Comparison of ENCODE assay signal across 24 mouse cellular contexts in the genomic region with DNA sequence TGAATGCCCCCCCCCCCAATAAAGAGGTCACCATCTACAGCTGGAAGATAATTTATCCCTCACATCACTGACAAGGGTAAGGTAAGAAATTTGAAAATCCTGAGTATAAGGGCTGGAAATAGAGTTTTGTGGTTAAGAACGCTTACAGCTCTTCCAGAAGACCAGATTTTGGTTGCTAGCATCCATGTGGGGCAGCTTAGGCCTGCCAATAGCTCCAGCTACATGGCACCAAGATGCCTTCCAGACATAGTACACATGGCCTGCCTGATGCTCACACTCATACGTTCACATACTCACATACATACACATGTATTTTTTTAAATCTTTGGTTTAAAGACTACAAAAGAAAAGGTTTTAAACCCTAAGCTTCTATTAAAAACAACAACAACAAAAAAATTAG.
A peak's percentile ranks its signal among the peaks of the same experiment; 100 is the strongest.
DNase-seq lines count a peak whose midpoint lies in the region; ATAC-seq lines count a peak whose summit lies in the region.
"Had no signal": no experiment of that assay in that cellular context is flagged by ENCODE, and none has a peak within 500 bp of the region (broad histone marks: within the 10 kb centered on the region; RNA-seq: fewer than 3 reads in every experiment).

No protein-coding gene starts in this region.

- H3K27me3 ChIP-seq in forebrain, embryonic 12.5 days: no peaks in the 10 kb centered on the region
- peaks cover 47% of the 10 kb centered on the region for H3K27me3 ChIP-seq in forebrain, embryonic 10.5 days (ENCODE audit: poor library complexity, severe bottlenecking)
- peaks cover 14% of the 10 kb centered on the region for H3K27me3 ChIP-seq in limb, embryonic 12.5 days
- H3K27me3 ChIP-seq in limb, embryonic 10.5 days (ENCODE audit: low read depth, poor library complexity, severe bottlenecking): no peaks in the 10 kb centered on the region
- H3K27me3 ChIP-seq in embryonic facial prominence, embryonic 13.5 days: no peaks in the 10 kb centered on the region
- no peaks in the 10 kb centered on the region for H3K27me3 ChIP-seq in hindbrain, embryonic 15.5 days
- H3K27me3 ChIP-seq in kidney, embryonic 15.5 days: no peaks in the 10 kb centered on the region
- H3K27me3 ChIP-seq: embryonic facial prominence, embryonic 15.5 days; heart, embryonic 12.5 days; lung, embryonic 15.5 days; midbrain, embryonic 15.5 days had no signal

- no peak for ATAC-seq in forebrain, embryonic 12.5 days (ENCODE audit: low FRiP score)
- no peak for ATAC-seq in limb, embryonic 12.5 days (ENCODE audit: insufficient number of reproducible peaks, insufficient read depth, low FRiP score, low TSS enrichment, low read depth)
- ATAC-seq in embryonic facial prominence, embryonic 13.5 days (ENCODE audit: insufficient number of reproducible peaks, insufficient read depth, low FRiP score, low TSS enrichment, low read depth): no peak
- no peak for ATAC-seq in hindbrain, embryonic 15.5 days (ENCODE audit: low FRiP score, low read depth)
- no peak for ATAC-seq in kidney, embryonic 15.5 days (replicated peaks; ENCODE audit: low FRiP score)
- ATAC-seq: inflammation-experienced regulatory T-cells, adult 6 months had no signal

- peaks cover 45% of the 10 kb centered on the region for H3K4me1 ChIP-seq in forebrain, embryonic 12.5 days
- peaks cover 51% of the 10 kb centered on the region for H3K4me1 ChIP-seq in forebrain, embryonic 10.5 days
- H3K4me1 ChIP-seq in limb, embryonic 12.5 days (replicated peaks): peaks cover 50% of the 10 kb centered on the region
- H3K4me1 ChIP-seq in limb, embryonic 10.5 days: peaks cover 52% of the 10 kb centered on the region
- H3K4me1 ChIP-seq in embryonic facial prominence, embryonic 13.5 days: peaks cover 51% of the 10 kb centered on the region
- H3K4me1 ChIP-seq in hindbrain, embryonic 15.5 days (replicated peaks): peaks cover 47% of the 10 kb centered on the region
- peaks cover 45% of the 10 kb centered on the region for H3K4me1 ChIP-seq in kidney, embryonic 15.5 days

- 0 out of 2 replicates have a peak overlapping the region, but pooled peaks have one; percentile 19 for H3K27ac ChIP-seq in forebrain, embryonic 12.5 days
- H3K27ac ChIP-seq in forebrain, embryonic 10.5 days: no peak overlapping the region
- no peak overlapping the region for H3K27ac ChIP-seq in limb, embryonic 12.5 days
- no peak overlapping the region for H3K27ac ChIP-seq in limb, embryonic 10.5 days
- peak overlapping the region; percentile 79; the same call in 1 of the 2 replicates for H3K27ac ChIP-seq in embryonic facial prominence, embryonic 13.5 days
- H3K27ac ChIP-seq in hindbrain, embryonic 15.5 days (replicated peaks): 0 out of 2 replicates have a peak overlapping the region, but pooled peaks have one; percentile 27
- no peak overlapping the region for H3K27ac ChIP-seq in kidney, embryonic 15.5 days
- H3K27ac ChIP-seq: limb, embryonic 13.5 days; liver, embryonic 14.5 days; lung, embryonic 15.5 days had no signal

- H3K4me2 ChIP-seq in forebrain, embryonic 12.5 days: no peak overlapping the region
- peak overlapping the region; percentile 46; the same call in 1 of the 2 replicates for H3K4me2 ChIP-seq in limb, embryonic 12.5 days
- no peak overlapping the region for H3K4me2 ChIP-seq in embryonic facial prominence, embryonic 13.5 days
- no peak overlapping the region for H3K4me2 ChIP-seq in hindbrain, embryonic 15.5 days
- H3K4me2 ChIP-seq in kidney, embryonic 15.5 days: no peak overlapping the region
- H3K4me2 ChIP-seq: heart, embryonic 12.5 days had no signal

- no peaks in the 10 kb centered on the region for H3K9me3 ChIP-seq in forebrain, embryonic 12.5 days
- H3K9me3 ChIP-seq in forebrain, embryonic 10.5 days: no peaks in the 10 kb centered on the region; the same call in 1 of the 2 replicates
- H3K9me3 ChIP-seq in limb, embryonic 12.5 days: no peaks in the 10 kb centered on the region
- no peaks in the 10 kb centered on the region for H3K9me3 ChIP-seq in limb, embryonic 10.5 days (replicated peaks)
- H3K9me3 ChIP-seq in embryonic facial prominence, embryonic 13.5 days: no peaks in the 10 kb centered on the region
- no peaks in the 10 kb centered on the region for H3K9me3 ChIP-seq in hindbrain, embryonic 15.5 days
- no peaks in the 10 kb centered on the region for H3K9me3 ChIP-seq in kidney, embryonic 15.5 days (replicated peaks)
- H3K9me3 ChIP-seq: embryonic facial prominence, embryonic 15.5 days; heart, embryonic 12.5 days; limb, embryonic 13.5 days; lung, embryonic 15.5 days; midbrain, embryonic 15.5 days had no signal

- DNase-seq in forebrain, embryonic 10.5 days (ENCODE audit: extremely low spot score, low spot score): no peak
- DNase-seq in limb, embryonic 10.5 days (ENCODE audit: low spot score): no peak
- DNase-seq in adrenal gland, adult 8-10 months: no peak
- DNase-seq: adrenal gland, postnatal 36 days; cerebellum, adult 8-10 months; gastrocnemius, adult 2 months; heart, postnatal 14 days; kidney, adult 2 months; kidney, postnatal 36 days; lung, postnatal 4 days; thymus, postnatal 25 days had no signal

- 91% methylated on average over 2 of the region's 2 CpGs for WGBS in forebrain, embryonic 12.5 days
- WGBS in forebrain, embryonic 10.5 days: 92% methylated on average over 2 of the region's 2 CpGs
- whole genome bisulfite sequencing in limb, embryonic 12.5 days: 79% methylated on average over 2 of the region's 2 CpGs
- WGBS in limb, embryonic 10.5 days: 87% methylated on average over 2 of the region's 2 CpGs
- 43% methylated on average over 2 of the region's 2 CpGs for WGBS in embryonic facial prominence, embryonic 13.5 days
- 83% methylated on average over 2 of the region's 2 CpGs for WGBS in hindbrain, embryonic 15.5 days
- 86% methylated on average over 2 of the region's 2 CpGs for WGBS in kidney, embryonic 15.5 days

- no peak overlapping the region for H3K9ac ChIP-seq in forebrain, embryonic 12.5 days
- H3K9ac ChIP-seq in limb, embryonic 12.5 days (replicated peaks): no peak overlapping the region
- no peak overlapping the region for H3K9ac ChIP-seq in embryonic facial prominence, embryonic 13.5 days
- H3K9ac ChIP-seq in hindbrain, embryonic 15.5 days: no peak overlapping the region
- no peak overlapping the region for H3K9ac ChIP-seq in kidney, embryonic 15.5 days
- H3K9ac ChIP-seq: embryonic facial prominence, embryonic 15.5 days; heart, embryonic 12.5 days; limb, embryonic 13.5 days; liver, embryonic 14.5 days; lung, embryonic 15.5 days; midbrain, embryonic 15.5 days had no signal

- H3K36me3 ChIP-seq in forebrain, embryonic 12.5 days (replicated peaks): no peaks in the 10 kb centered on the region
- H3K36me3 ChIP-seq in forebrain, embryonic 10.5 days (replicated peaks): no peaks in the 10 kb centered on the region
- H3K36me3 ChIP-seq in limb, embryonic 12.5 days: no peaks in the 10 kb centered on the region
- H3K36me3 ChIP-seq in limb, embryonic 10.5 days: no peaks in the 10 kb centered on the region
- no peaks in the 10 kb centered on the region for H3K36me3 ChIP-seq in embryonic facial prominence, embryonic 13.5 days
- H3K36me3 ChIP-seq in hindbrain, embryonic 15.5 days: no peaks in the 10 kb centered on the region
- H3K36me3 ChIP-seq in kidney, embryonic 15.5 days: no peaks in the 10 kb centered on the region
- H3K36me3 ChIP-seq: embryonic facial prominence, embryonic 15.5 days; G1E; heart, embryonic 12.5 days; limb, embryonic 13.5 days; lung, embryonic 15.5 days; midbrain, embryonic 15.5 days had no signal

- no peak overlapping the region for H3K4me3 ChIP-seq in forebrain, embryonic 12.5 days (replicated peaks)
- H3K4me3 ChIP-seq in forebrain, embryonic 10.5 days: no peak overlapping the region
- H3K4me3 ChIP-seq in limb, embryonic 12.5 days (replicated peaks): no peak overlapping the region
- H3K4me3 ChIP-seq in limb, embryonic 10.5 days: no peak overlapping the region
- H3K4me3 ChIP-seq in embryonic facial prominence, embryonic 13.5 days: no peak overlapping the region
- H3K4me3 ChIP-seq in hindbrain, embryonic 15.5 days: no peak overlapping the region
- H3K4me3 ChIP-seq in kidney, embryonic 15.5 days (replicated peaks): no peak overlapping the region
- H3K4me3 ChIP-seq: heart, embryonic 12.5 days; limb, embryonic 13.5 days; lung, embryonic 15.5 days; midbrain, embryonic 15.5 days had no signal

Comparison
In these comparisons a context has a peak if more than half of its experiments do, and no peak if none do; other contexts are left out.
1. H3K27ac ChIP-seq: peak in forebrain, embryonic 12.5 days (single experiment), embryonic facial prominence, embryonic 13.5 days (single experiment) and hindbrain, embryonic 15.5 days (single experiment); none in forebrain, embryonic 10.5 days (single experiment), limb, embryonic 12.5 days (single experiment), limb, embryonic 10.5 days (single experiment) and kidney, embryonic 15.5 days (single experiment).